Mouse (Mus musculus): ENCODE measurements around the gene Il12rb1.

Gene Il12rb1

DNA sequence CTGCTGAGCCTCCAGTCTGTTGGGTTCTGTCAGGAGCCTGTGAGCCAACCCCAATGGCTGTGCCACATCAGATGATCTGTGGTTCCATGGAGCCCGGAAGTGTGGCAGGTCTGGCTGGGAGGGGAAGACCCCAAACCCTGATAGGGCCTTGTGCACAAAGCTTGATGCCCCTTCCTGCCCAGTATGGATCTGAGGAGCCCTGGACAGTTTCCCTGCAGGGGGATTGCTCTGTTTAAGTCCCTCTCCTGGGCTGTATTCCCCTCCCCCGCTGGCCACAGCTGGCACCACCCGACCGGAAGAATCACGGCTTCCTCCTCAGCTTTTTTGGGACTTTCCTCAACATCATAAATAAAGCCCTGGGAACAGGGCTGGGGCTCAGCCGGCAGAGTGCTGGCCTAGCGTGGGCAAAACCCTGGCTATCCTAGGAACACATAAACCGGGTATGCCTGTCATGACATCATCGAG, 24.8 kb downstream of the Il12rb1 start:
- no peak for DNase-seq

DNA sequence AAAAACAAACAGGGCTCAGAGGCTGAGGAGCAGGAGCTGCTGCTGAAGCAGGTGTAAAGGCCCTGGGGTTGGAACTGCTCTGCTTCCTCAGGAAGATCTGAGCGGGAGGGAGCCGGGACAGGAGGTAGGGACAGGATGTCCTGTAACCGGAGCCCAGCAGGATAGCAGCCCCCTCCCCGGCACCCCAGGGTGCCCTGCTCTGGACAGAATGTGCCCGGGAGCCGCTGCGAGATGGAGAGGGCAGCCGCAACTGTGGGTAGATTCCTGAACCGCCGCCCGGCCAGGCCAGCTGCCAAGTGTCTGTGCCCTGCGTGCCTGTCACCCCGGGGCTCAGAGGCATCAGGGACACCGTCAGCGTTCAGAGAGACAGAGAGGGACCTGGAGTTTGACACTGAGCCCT, 25.3 kb downstream of the Il12rb1 start:
- DNase-seq, result no peak

DNA sequence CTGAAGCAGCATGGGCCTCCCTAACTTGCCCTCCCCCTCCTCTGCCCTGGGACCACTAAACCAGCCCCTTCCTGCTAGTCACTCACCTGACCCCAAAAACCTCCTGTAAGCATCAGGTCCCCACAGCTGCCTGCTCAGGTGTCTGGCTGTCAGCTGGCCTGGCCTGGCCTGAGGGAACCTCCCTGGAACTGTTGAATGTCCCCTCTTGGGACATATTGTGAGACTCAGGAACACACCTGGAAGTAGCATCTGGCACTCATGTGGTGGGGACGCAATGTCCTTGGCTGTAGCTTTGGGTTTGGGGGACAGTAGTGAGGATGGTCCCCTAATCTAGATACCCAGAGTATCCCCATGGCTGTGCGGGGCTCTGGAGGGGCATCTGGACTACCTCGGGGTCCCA, 25.8 kb downstream of the Il12rb1 start:
- DNase-seq, result no peak

DNA sequence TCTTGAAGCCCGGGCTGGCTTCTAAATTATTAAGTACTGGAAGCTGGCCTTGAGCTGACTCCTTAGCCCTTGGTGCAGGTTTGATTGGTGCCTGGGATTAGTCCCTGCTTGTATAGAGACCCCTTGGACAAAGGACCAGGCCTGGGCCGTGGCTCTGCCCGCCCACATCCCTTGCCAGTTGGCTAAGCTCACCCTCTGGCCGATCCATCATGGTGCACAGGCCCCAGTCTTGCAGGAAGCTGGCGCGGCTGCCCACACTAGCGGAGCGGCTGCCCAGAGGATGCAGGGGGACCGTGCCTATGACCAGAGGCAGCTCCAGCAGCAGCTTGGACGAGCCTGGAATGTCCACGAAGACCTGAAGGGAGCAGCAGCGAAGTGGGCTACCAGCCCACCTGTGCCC, 28.4 kb downstream of the Il12rb1 start:
- DNase-seq, result no peak

DNA sequence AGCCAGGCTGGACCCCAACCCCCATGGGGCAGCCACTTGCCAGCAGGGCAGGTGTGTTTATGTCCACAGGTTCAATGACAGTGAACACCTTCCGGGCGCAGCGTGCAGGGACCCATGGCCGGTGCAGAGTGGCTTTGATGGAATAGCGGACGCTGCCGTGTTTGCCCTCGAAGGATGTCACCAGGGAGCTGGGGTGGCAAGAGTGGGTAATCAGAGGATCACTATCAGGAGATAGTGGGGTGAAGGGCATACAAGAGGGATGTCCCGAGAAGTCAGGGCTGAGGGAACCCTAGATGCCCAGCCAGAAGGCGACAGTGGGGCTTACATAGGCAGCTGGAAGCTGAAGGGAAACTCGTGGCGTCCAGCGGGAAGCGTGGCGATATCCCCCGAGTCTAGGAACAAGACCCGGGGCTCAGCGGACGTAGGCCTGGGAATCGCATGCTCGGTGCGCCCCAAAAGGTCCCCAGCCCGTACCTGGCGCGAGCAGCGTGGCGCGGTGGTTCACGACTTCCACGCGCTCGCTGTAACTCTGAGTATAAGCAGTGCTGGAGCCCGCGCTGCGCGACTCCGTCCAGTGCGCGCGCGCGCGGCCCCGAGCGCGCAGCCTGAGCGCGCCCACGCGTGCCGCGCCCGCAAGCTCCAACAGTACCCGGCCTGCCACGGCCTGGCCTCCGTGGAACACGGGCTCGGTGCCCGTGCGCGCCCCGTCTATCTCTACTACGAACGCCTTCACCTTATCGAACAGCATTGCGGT, 30.6 kb downstream of the Il12rb1 start:
- no peak for DNase-seq

DNA sequence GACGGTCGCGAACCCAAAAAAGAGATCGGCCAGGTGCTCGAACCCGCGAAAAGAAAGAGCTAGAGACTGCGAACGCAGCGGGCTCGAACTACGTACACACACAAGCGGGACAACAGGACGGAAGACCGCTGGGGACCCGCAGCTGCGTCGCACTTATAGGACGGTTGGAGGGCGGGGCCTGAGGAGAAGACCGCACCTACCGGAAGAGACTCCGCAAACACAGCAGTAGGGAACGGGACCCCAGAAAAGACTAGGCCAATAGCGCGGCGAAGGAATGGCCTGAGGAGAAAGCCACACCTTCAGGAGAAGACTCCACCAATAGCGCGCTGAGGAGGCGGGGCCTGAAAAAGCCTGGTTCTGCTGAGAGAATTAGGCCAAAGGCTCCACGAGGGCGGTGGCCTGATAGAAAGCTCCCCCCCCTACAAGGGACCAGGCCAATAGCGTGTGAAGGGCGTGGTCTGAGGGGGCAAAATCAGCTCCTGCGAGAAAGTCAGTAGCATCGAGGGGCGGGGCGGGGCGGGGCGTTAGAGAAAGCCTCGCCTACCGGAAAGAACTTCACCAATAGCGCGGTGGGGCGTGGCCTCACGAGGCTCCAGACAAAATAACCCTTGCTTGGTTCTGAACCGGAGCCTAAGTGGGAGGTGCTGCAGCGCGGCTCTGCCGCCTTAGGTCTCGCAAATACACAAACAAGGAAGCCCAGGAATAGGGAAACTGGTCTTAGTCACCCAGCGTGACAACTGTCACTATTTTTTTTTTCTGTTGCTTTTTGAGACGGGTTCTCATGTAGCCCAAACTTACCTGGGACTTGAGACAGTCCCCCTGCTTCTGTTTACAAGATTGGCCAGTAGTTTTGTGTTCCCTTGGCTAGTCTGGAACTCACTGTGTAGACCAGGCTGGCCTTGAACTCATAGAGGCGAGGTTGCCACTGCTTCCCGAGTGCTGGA, 31.4 kb downstream of the Il12rb1 start, which contains the start of gene Arrdc2:
Gene Arrdc2 (minus strand): TSS at position 313 of the 944 bp plus-strand sequence.
- DNase-seq, result peak; percentile 96

DNA sequence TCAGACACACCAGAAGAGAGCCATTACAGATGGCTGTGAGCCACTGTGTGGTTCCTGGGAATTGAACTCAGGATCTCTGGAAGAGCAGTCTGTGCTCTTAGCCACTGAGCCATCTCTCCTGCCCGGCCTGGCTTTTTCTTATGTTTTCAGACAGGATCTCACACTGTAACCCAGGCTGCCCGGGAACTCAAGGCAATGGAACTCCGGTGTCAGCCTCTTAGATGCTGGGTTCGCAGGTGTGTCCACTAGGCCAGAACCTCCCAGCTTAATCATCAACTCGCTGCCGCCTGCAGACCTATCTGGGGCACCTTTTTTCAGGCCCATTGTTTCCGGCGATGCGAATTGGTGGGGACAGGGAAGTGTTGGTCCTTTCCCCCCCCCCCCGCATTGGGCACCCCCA, 32.3 kb downstream of the Il12rb1 start:
- DNase-seq, result no peak

DNA sequence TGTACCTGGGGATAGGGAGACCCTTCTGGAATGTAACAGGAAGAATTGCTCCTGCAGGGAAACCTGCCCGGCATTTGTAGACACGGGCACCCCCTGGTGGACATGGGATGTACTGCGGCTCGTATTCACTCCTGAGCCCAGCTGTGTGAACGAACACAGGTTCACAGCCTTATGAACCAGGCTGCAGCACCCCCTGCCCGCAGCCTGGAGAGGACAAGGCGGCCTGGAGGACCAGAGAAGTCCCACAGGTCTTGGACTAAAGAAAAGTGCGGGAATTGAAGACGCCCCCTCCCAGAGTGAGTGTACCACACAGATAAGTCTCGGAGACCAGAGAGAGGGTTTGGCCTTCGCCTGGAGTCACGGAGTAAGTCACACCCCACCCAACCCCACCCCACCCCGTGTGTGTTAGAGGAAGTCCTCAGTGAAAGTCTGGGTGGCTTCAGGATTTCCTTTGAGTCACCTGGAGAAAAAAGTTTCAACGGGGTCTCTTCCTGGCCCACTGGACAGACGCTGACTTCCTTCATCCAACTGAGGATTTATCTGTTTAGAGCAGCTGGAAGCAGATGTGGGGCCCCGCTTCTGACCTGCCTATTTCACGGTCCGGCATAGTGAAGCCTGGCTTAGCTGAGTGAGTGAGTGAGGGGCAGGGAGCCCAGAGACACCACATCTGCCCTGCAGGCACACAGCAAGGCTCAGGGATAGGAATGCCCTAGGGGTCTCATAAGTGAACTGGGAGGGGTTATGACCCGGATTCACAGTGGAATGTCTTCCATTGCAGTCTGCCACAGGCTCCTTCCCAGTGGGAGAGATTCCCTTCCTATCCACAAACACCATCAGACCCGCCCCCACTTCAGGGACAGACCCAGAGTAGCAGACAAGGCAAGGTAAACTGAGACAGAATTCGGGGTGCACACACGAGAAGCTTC, 33.2 kb downstream of the Il12rb1 start:
- DNase-seq, result peak; percentile 91

DNA sequence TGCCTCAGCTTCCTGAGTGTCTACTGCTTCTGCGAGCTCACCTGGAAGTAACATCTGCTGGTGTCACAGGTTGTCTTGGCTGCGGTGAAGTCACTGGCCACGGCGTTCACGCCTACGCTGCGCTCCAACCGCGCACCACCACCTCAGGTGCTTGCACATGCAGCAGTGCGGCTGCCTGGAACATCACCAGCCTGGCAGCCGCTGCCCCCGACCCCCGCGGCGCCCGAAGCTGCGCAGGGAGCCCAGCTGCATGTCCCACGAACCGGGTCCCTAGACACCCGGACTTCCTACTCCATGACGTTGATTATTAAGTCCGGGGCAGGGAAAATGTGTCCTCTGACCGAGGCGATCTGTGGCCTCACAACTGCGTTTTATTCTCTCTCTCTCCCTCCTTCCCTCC, 34.2 kb downstream of the Il12rb1 start:
- no peak for DNase-seq

DNA sequence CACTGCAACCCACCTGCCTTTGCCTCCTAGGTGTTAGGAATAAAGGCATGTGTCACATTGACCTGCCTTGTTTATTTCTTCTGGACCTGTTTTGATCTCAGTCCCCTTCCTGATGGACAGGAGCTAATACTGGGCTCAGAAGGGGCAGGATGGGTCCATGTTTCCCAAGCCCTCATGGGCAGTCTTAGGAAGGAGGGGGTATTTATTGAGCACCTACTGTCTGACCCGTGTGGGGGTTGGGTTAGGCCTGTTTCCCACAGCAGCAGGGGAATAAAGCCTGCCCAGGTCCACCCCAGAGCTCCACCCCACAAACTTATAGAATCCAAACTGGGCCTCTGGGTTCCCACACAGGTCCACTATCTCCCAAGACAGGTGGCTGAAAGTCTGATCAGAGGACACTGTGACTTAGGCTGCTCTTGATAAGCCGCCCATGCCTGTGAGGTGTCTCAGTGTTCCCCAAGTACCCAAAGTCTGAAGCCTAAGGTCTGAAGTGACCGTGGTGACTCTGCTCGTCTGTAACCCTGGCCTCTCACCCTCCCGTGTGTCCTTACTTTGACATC, 35.0 kb downstream of the Il12rb1 start:
- DNase-seq, result no peak

DNA sequence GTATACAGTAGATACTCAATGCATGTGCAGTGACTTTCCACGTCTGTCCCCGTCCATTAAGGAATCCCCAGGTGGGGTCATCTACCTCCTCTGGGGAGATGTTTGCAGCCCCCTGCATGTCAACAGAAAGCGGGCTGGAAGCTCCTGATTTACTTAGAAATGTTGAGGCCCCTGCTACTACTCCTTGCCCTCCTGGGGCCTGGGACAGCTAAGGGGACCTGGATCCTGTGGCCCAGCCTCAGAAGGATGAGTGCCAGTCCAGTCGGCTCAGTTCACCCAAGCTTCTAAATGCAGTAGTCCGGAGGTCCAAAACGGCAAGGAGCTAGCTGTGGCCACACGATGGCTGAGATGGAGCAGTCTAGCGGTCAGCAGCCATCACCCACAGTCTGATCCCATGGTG, 35.7 kb downstream of the Il12rb1 start:
- no peak for DNase-seq

DNA sequence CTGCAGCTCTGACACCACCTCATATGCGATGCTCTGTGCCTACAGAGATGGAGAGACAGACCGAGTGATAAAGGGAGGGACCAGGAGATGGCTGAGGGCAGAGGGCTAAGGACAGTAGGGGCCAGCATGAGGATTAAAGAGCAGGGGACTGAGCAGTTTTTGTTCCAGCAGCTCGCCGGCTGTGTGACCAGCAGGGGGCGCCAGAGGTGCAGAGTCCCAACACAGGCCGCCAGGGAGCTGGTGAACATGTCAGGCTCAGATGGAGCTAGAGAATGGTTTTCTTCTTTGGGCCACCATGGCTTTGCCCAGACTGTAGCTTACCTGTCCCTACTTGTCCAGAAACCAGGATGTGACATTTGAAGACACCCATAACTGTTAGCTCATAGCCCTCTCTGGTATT, 36.3 kb downstream of the Il12rb1 start:
- DNase-seq, result peak; percentile 87

DNA sequence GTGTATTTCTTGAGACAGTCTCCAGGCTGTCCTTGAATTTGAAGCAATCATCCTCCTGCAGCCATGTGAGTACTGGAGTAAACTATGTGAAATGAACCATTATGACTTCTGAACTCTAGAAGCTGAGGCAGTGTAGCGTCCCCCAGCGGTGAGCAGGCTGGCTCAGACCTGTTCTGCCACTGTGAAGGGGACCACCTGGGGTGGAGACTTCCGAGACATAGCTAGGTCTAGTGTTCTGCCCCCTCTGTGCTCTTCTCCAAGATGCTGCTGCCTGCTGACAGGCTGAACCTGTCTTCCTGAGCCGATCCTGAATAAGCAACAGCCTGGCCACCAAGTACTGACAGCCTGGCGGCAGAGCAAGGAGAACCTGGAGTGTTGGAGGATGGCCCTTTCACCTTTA, 36.9 kb downstream of the Il12rb1 start:
- DNase-seq, result no peak

DNA sequence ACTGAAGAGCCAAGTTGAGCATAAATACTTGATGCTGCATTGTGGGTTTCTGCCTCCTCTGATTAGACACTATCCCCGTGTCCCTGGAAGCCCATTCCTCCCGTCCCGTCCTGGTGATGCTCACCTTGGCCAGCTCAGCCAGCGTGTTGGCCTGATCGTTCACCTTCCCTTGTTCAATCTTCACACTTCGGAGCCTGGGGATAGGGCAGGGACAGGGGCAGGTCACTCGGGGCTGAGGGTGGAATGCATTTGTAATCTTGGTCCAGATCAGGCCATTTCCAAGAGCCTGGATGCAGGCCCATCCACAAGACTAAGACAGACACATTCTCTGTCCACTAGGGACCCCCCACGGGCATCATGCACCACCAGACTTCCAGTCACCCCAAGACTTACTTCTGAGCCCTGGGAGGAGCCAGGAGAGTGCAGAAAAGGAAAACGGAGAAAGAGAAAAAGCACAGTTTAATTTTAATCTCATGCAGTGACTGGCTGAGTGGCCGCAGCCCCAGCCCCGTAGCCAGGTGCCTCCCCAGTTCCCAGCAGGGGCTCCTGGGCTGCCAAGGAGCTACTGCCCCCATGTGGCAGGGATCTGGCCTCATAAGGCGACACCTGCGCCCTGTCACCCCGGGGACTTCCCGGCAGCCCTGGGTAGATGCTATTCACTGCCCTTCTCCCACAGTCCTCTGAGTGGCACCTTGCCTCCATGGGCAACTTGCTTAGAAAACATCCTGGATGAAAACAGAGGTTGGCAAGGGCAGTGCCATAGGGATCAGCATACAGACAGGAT, 38.3 kb downstream of the Il12rb1 start:
- DNase-seq, result no peak

DNA sequence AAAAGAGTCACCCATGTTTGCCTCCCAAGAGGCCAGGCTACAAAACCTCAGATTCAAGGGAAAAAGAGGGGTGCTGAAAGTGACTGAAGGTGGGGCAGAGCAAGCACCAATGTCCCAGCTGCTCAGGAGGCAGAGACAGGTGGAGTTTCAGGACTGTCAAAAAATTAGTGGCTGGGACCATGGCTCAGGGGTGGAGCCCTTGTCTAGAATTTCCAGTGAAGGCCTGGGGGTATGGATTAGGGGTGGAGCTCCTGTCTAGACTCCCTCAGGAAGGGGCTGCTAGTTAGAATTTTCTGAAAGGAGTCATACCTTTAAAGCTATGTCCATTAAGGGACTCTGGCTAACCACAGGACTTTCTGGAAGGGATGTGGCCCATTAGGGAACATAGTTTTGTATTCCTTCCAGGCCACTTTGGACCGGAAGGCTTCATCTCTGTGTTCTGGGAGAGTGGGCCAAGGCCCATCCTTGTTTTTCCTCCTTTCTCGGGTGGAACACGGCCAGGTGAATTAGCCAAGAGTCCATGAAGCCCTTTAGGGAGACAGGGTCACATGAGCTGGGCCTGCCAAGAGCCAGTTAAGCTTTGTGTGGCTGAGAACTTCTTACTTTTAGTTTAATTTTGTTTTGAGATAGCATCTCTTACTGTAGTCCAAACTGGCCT, 41.2 kb downstream of the Il12rb1 start:
- no peak for DNase-seq

DNA sequence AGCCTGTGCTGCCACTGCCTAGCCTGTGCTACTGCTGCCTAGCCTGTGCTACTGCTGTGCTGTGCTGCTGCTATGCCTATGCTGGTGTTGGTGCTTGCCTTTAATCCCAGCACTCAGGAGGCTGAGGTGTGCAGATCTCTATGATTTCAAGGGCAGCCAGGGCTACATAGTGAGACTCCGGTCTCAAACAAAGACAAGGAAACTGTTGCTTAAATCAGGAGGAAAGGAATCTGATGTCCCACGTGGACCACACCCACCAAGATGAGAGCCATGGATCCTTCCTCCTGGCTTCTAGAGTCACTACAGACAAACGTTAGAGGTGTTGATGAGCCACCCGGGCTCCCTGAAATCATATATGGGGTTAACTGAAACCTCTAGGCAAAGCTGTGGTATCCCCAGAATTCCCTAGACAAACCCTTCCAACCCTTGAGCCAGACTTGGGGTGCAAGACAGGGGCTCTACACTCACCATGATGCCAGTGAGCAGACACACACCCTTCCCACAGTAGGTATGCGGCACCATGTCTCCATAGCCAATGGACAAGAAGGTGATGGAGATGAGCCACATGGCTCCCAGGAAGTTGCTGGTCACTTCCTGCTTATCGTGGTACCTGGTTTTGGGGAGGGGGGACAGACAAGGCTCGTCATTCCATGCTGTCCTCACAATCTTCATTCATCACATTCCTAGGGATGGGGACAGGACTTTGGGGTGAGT, 42.0 kb downstream of the Il12rb1 start:
- DNase-seq, result no peak

DNA sequence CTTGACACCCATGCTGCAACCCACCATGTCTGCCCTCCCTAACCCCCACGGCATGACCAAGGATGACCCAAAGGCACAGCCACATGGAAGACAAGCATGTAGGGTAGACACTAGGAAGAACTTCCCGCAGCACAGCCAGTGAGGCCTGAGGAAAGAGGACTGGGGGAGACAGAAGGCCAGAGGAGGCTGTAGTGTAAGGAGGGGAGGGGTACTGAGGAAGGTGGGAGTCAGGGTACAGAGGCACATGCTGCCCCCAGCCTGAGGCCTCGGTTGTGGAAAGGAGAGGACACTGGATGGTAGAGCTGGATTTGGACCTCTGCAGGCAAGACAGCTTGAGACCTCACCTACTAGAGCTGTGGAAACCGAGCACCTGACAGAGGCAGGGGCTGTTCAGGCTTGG, 42.7 kb downstream of the Il12rb1 start:
- no peak for DNase-seq

DNA sequence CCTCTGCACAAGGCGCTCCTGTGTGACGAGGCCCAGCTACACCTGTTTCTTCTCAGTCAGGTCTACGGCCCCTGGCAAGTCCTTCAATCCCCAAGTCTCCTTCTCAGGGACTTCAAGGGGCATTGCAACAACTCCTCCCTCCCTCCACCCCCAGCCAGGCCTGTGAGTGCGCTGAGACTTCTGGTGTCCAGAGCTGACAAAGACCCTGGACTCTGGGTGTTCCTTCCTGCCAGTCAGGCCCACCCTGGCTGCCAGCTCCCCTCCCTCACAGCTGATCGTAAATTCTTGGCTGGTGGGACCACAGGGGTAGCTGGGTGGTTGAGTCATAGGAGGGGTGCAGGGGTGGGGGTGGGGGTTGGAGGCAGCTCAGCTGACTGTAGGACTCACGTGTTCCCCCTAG, 43.6 kb downstream of the Il12rb1 start:
- DNase-seq, result no peak

DNA sequence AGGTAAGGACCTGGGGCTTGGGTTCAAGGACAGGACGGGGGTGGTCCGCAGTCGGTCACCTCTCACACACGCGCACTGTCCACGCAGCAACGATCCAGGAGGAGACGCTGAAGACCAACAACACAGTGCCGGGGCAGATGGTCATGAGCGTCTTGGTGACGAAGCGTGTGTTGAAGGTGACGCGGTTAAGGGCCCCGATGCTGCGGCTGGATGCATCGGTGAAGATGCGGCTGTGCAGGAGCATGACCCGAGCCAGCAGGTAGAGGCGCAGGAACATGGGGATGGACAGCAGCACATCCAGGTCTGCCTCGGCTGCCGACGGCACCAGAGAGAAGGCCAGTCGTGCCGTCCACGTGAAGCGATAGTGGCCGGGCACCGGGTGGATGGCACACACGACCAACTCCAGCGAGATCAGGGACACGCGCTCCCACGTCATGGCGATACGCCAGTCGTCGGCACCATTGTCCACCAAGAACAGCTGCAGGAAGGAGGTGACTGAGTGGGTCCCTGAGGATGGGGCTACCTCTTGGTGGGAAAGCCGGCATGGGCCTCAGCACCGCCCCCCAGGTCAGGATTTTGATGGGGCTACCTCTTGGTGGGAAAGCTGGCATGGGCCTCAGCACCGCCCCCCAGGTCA, 44.5 kb downstream of the Il12rb1 start:
- DNase-seq, result no peak

DNA sequence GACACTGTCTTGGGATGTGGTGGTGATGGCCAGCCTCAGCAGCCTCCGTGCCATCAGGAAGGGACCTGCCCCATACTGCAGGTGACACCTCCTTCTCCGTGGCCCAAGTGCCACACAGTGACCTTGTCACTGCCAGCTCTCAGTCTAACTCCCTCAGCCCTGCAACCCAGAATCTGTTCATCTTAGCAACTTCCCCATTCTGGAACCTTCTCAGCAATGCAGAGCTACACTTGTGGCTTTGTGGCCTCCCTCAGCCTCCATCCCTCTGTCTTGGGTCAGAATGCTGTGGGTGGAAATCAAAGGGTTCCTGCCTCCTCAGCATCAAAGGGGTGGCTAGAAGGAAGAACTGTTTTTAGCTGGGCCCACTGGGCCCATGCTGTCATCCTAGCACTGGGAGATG, 45.6 kb downstream of the Il12rb1 start:
- no peak for DNase-seq

Measured in cerebellum, adult 8-10 months (tissue).